Mouse (Mus musculus) inflammation-experienced regulatory T-cells, adult 6 months (primary cell): ENCODE data around the gene Sema4a. TPM values are rescaled to one million over a fixed set of nuclear protein-coding genes. Genes with fewer than 3 reads are reported as not detected.

Experiments used
- ATAC-seq: one replicate; pipeline ENCODE4 v1.8.0; 2017
- polyA plus RNA-seq, 3 experiments: library from polyadenylated mRNA; unstranded; fragments of 100-300 nt; shearing (Covaris generic); gene quantifications; one replicate each; pipeline ENCODE4 v1.2.1; 2017

Gene Sema4a
- polyA plus RNA-seq, 3 experiments from 2014 or later = 24.5 to 49.0 (median 28.3) TPM

DNA sequence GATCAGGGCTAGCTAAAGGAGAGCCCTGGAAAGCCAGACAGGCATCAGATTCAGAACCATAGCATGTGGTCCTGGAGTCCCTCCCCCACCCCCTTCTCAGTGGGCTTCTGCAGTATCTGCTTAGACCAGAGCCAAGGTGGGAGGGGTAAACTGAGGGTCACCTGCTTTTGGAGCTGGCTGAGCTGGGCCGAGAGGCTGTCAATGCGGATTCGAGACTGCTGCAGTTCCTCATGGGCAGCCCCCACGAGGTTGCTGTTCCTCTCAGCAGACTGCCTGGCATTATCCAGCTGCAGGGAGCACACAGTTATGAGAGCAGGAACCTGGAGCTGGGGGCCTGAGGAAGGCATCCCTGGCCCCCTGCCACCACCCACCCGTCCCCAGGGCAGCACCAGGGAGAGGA is 25.1 kb upstream of the Sema4a start:
- ATAC-seq = no peak

GRCm38 (mm10) chr3:88484597-88485316 is 23.8 kb upstream of the Sema4a start:
- no peak for ATAC-seq

GRCm38 (mm10) chr3:88483621-88484020 is 22.6 kb upstream of the Sema4a start:
- ATAC-seq = peak; percentile 75

- ATAC-seq = no peak
Measured at GRCm38 (mm10) chr3:88483141-88483540, 22.2 kb upstream of the Sema4a start.

DNA sequence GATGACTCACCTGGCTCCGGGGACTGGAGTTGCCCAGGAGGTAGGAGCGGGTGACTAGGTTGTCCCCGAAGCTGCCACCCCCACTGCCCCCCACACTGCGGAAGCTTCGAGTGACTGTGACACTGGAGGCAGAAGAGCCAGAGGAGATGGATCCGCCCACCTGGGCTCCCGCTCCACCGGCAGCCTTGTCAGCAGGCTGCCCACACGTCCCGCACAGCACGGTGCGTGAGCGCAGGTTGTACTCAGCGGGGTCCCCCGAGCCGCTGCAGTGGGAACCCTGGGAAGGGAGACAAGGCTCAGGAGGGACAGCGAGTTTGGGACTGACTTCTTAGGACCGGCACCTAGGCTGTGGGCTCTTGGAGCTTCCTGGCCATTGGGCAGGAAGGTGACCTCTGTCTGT is 21.4 kb upstream of the Sema4a start:
- no peak for ATAC-seq

GRCm38 (mm10) chr3:88481372-88482040 is 20.5 kb upstream of the Sema4a start:
- no peak for ATAC-seq

DNA sequence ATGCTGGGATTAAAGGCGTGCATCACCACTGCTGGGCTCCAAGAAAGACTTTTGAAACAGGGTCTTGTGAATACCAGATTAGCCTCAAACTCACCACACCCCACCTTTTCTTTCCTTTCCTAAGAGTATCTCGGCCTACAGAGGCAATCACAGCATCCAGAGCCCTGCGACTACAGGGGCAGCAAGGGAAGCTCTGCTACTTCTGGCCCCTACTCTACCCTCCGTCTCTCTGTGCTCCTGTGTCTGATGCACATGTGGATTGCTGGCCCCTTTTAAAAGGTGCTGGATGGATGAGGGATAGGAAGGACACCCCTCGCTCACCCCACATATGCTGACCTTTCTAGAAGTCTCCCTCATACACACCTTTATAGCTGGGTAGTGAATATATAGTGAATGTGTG is 19.7 kb upstream of the Sema4a start:
- no peak for ATAC-seq

DNA sequence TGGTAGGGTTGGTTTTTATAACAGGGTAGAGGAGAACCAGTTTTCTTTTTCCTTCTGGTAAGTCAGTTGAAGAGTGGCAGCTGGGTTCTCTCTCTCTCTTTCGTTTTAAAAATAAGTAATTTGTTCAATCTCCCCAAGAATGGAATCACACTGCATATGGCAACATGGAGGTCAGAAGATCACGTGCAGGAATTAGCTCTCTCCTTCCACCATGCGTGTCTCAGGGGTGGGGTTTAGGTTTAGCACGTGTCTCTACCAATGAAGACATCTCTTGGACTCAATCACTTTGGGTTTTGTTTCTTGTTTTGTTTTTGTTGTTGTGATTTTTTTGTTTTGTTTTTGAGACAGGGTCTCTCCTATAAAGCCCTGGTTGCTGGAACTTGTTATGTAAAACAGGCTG is 18.8 kb upstream of the Sema4a start:
- ATAC-seq = no peak

DNA sequence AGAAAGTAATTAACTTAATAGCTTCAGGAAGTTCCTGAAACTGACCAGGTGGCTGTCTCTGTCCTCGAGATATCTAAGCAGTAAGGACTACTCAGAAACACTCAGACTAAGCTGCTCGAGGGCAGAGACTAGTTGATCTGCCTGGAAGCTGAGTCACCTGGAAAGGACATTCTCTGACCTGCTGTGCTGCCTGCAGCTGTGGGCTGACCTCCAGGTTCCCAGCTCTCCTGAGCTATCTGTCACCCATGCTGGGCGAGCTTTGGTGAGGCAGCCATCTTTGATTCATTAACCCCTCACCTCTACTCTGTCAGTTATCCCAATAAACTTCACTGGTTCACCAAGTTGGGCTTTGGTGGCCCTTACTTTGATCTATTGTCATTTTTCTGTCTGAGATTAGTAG is 18.2 kb upstream of the Sema4a start:
- no peak for ATAC-seq

- ATAC-seq = peak; percentile 63
Measured at GRCm38 (mm10) chr3:88477735-88478134, 16.8 kb upstream of the Sema4a start.

GRCm38 (mm10) chr3:88476403-88476802 is 15.4 kb upstream of the Sema4a start:
- no peak for ATAC-seq

DNA sequence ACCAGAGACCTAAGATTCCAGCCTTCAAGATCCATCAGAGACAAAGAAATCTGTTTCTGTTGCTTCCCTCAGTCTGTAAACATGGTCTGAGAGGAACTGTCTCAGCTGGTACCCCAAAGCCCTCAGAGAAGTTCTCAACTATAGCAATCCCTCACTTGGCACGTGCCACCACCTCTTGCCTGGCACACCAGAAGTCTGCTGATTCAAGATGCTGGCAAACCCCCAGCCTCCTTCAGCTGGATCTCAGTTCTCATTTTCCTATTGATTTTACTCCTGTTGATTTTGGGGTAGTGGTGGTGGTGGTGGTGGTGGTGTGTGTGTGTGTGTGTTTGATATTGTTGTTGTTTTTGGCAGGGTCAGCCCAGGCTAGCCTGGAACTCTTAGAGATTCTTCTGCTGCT is 12.6 kb upstream of the Sema4a start:
- no peak for ATAC-seq

- no peak for ATAC-seq
Measured at GRCm38 (mm10) chr3:88473020-88473419, 12.0 kb upstream of the Sema4a start.

DNA sequence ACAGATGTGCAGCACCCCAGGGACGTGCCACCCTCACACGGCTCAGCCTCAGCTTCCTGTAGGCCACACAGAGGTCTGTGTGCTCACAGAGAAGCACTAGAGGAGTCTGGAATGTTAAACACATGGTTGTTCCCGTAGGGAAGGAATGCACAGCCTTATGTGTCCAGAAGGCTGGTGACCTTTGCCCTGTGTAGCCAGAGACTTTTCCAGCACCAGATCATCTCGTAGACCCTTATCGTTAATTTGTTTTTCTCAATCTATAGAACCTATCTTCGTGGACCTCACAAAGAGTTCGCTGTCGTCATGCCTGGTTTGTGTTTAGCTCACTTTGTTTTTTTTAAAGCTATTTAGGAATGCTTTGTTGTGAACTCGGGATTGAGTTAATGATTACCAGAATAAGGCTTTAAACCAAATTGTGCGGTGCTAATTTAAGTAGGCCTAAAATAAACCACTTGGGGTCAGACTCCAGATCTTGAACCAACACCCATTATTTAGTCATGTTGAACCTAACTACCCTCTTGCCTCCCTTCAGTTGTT is 10.0 kb upstream of the Sema4a start:
- no peak for ATAC-seq

GRCm38 (mm10) chr3:88469466-88469865 is 8.5 kb upstream of the Sema4a start:
- ATAC-seq = no peak

- ATAC-seq = peak; percentile 77
Measured at GRCm38 (mm10) chr3:88467116-88467824, 6.3 kb upstream of the Sema4a start.

GRCm38 (mm10) chr3:88465127-88465526 is 4.1 kb upstream of the Sema4a start:
- ATAC-seq = no peak

- no peak for ATAC-seq
Measured at GRCm38 (mm10) chr3:88464425-88464824, 3.4 kb upstream of the Sema4a start.

DNA sequence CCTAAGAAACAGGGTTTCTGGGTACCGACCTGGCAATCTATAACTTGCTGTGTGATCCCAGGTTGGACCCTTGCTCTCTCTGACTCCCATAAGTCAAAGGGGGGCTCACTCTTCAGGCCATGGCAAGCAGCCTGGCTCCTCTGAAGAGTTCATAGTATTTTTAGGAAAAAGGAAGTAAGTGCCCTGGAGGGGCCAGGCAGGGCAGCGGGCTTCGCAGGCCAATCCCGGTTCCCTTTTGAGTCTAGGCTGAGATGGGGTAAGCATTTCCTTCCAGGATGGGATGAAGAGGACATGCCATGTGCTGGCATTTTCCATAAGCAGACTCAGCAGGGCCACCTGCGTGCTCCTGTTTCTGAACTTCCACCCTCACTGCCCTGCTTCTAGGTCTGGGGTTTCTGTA is 953 bp downstream of the Sema4a start:
- no peak for ATAC-seq

- ATAC-seq = no peak
Measured at GRCm38 (mm10) chr3:88458778-88459219, 2.2 kb downstream of the Sema4a start.

DNA sequence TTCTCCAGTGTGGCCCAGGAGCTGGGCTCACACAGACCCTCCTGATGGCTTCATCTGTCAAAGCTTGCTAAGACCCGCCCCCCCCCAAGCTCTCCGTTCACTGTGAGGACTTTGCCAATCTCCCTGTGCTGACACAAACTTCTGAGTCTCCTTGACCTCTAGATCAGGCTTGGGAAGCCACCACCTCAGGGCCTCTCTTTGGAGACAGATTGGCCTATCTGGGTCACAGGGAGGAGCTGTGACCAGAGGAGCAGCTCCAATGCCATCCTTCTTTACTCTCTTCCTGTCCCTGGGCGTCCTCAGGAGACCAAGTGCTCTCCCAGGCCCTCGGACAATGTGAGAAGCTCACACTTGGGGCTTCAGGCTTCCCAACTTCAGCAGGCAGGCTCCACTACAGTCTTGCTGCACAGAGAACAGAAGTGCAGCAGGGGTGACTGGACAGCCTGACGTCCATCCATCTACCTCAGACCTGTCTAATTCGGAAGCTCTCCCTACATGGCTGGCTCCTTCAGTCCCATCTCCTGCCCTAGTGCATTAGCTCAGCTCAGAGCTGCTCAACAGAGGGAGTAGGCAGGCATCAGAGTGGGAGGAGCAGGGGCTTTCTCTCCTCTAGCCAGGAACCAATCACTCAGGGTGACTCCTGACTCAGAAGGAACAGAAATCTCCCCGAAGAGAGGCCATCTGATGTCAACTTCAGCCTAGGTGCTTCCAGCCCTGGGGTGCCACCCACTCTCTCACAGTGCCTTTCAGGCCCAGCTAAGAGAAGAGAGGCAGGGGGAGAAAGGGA is 4.0 kb downstream of the Sema4a start:
- ATAC-seq = peak; percentile 27

- ATAC-seq = no peak
Measured at GRCm38 (mm10) chr3:88456313-88456712, 4.7 kb downstream of the Sema4a start.
